Mouse (Mus musculus): ENCODE data around the gene AC161166.1.
"Not testable (repeated sequence)": the region's sequence is repeated elsewhere in the genome, so short reads cannot be mapped to it uniquely, and the experiment has no call there.

Gene AC161166.1

GRCm38 (mm10) chr7:24485481-24485880, 26.8 kb downstream of the AC161166.1 start:
- DNase-seq (ENCODE audit: low read depth): no peak

- not testable (repeated sequence) for DNase-seq (ENCODE audit: low read depth)
These were observed 29.0 kb downstream of the AC161166.1 start for GRCm38 (mm10) chr7:24483291-24483690.

- DNase-seq (ENCODE audit: low read depth): no peak
These were observed 29.8 kb downstream of the AC161166.1 start for GRCm38 (mm10) chr7:24482208-24483020.

- DNase-seq (ENCODE audit: low read depth): no peak
These were observed 30.6 kb downstream of the AC161166.1 start, which contains the start of gene Cadm4 for GRCm38 (mm10) chr7:24481474-24482207. Gene Cadm4, plus strand, starts transcription at chr7:24482023.

GRCm38 (mm10) chr7:24480986-24481473, 31.2 kb downstream of the AC161166.1 start:
- DNase-seq (ENCODE audit: low read depth): no peak

- no peak for DNase-seq (ENCODE audit: low read depth)
These were observed 31.9 kb downstream of the AC161166.1 start for GRCm38 (mm10) chr7:24480121-24480941.

- no peak for DNase-seq (ENCODE audit: low read depth)
These were observed 32.6 kb downstream of the AC161166.1 start for GRCm38 (mm10) chr7:24479685-24480084.

GRCm38 (mm10) chr7:24478911-24479310, 33.3 kb downstream of the AC161166.1 start:
- no peak for DNase-seq (ENCODE audit: low read depth)

GRCm38 (mm10) chr7:24476856-24477255, 35.4 kb downstream of the AC161166.1 start:
- DNase-seq (ENCODE audit: low read depth): no peak

- DNase-seq (ENCODE audit: low read depth): no peak
These were observed 35.9 kb downstream of the AC161166.1 start for GRCm38 (mm10) chr7:24476338-24476737.

- DNase-seq (ENCODE audit: low read depth): no peak
These were observed 37.3 kb downstream of the AC161166.1 start for GRCm38 (mm10) chr7:24474811-24475506.

GRCm38 (mm10) chr7:24473913-24474529, 38.2 kb downstream of the AC161166.1 start:
- DNase-seq (ENCODE audit: low read depth): no peak

GRCm38 (mm10) chr7:24472937-24473336, 39.3 kb downstream of the AC161166.1 start:
- DNase-seq (ENCODE audit: low read depth): no peak

- no peak for DNase-seq (ENCODE audit: low read depth)
These were observed 39.8 kb downstream of the AC161166.1 start for GRCm38 (mm10) chr7:24472442-24472841.

GRCm38 (mm10) chr7:24470356-24470755, 41.9 kb downstream of the AC161166.1 start:
- DNase-seq (ENCODE audit: low read depth): no peak

GRCm38 (mm10) chr7:24469126-24469525, 43.1 kb downstream of the AC161166.1 start:
- no peak for DNase-seq (ENCODE audit: low read depth)

GRCm38 (mm10) chr7:24467886-24468285, 44.4 kb downstream of the AC161166.1 start:
- DNase-seq (ENCODE audit: low read depth): no peak

- DNase-seq (ENCODE audit: low read depth): no peak
These were observed 45.4 kb downstream of the AC161166.1 start for GRCm38 (mm10) chr7:24466835-24467234.

- DNase-seq (ENCODE audit: low read depth): no peak
These were observed 49.6 kb downstream of the AC161166.1 start, which contains the start of gene Plaur for GRCm38 (mm10) chr7:24462388-24463319. Gene Plaur, plus strand, starts transcription at chr7:24462484.

All from c-Kit-positive CD71-negative TER-119-negative erythroid progenitor cells, embryonic 14.5 days (primary cell).